Mouse (Mus musculus) midbrain, embryonic 16.5 days (tissue): ENCODE measurements around the gene Selenok. TPM values are rescaled to one million over a fixed set of nuclear protein-coding genes. Genes with fewer than 3 reads are reported as not detected.

ENCODE experiments used
- ATAC-seq: fragments of 200-750 bp; cut with Nextera tagmentation; 2 replicates; pipeline ENCODE4 v1.8.0; 2017; ENCODE audit warnings: moderate TSS enrichment
- H3K27ac ChIP-seq: fragments of 300-500 bp; sonication (generic); 2 replicates; pipeline ENCODE4 v1.5.1; 2014; ENCODE audit warnings: mild to moderate bottlenecking, low read length, mixed read lengths
- H3K27me3 ChIP-seq: fragments of 300-500 bp; sonication (generic); 2 replicates; pipeline ENCODE4 v1.6.1; 2014; ENCODE audit warnings: low read depth, low read length, mixed read lengths; ENCODE audit not compliant: control insufficient read depth, insufficient read depth
- H3K36me3 ChIP-seq: fragments of 300-500 bp; sonication (generic); 2 replicates; pipeline ENCODE4 v1.6.1; 2014; ENCODE audit warnings: mild to moderate bottlenecking, low read length, moderate library complexity, mixed read lengths; ENCODE audit not compliant: control insufficient read depth, insufficient read depth
- H3K4me1 ChIP-seq: fragments of 300-500 bp; sonication (generic); 2 replicates; pipeline ENCODE4 v1.6.1; 2014; ENCODE audit warnings: mild to moderate bottlenecking, low read length, mixed read lengths; ENCODE audit not compliant: control insufficient read depth, insufficient read depth
- H3K4me2 ChIP-seq: fragments of 300-500 bp; sonication (generic); 2 replicates; pipeline ENCODE4 v1.6.1; 2014; ENCODE audit warnings: mild to moderate bottlenecking, low read length, mixed read lengths
- H3K4me3 ChIP-seq: fragments of 300-500 bp; sonication (generic); 2 replicates; pipeline ENCODE4 v1.5.1; 2014; ENCODE audit warnings: low read depth, mild to moderate bottlenecking, low read length, moderate library complexity, mixed read lengths
- H3K9ac ChIP-seq: fragments of 300-500 bp; sonication (generic); 2 replicates; pipeline ENCODE4 v1.6.1; 2014; ENCODE audit warnings: low read depth, low read length, mixed read lengths
- H3K9me3 ChIP-seq: fragments of 300-500 bp; sonication (generic); replicated peaks from 2 replicates; pipeline ENCODE4 v1.6.1; 2014; ENCODE audit warnings: mild to moderate bottlenecking, low read length, mixed read lengths; ENCODE audit not compliant: control insufficient read depth, poor library complexity, severe bottlenecking
- WGBS: fragments of 180-500 bp; shearing (Covaris S2); extraction: QIAGEN DNeasy Blood & Tissue Kit; methylation state at CpG from one replicate; pipeline ENCODE4 v1.1.7; 2014; 5-methylcytosine and 5-hydroxymethylcytosine counted together
- polyA plus RNA-seq: library from polyadenylated mRNA; unstranded; fragments of >200 nt; fragmentation: Nextera tagmentation; extraction: Ambion mirVana; gene quantifications from 2 replicates; pipeline ENCODE4 v1.2.1, GENCODE M21; 2015

Gene Selenok
- polyA plus RNA-seq, 1 experiment from 2014 or later, result 410 TPM

- Histone ChIP-seq H3K36me3 (peaks cover 91% of the 10 kb centered on the region), H3K27ac (no peak overlapping the region), H3K4me3 (no peak overlapping the region), H3K4me2 (no peak overlapping the region), H3K9ac (no peak overlapping the region), H3K4me1 (no peaks in the 10 kb centered on the region), H3K9me3 (no peaks in the 10 kb centered on the region), H3K27me3 (no peaks in the 10 kb centered on the region)
- 95% methylated on average over 6 of the region's 6 CpGs for WGBS
- no peak for ATAC-seq
Measured at GRCm38 (mm10) chr14:29987276-29987675, 19.2 kb downstream of the Selenok start.

DNA sequence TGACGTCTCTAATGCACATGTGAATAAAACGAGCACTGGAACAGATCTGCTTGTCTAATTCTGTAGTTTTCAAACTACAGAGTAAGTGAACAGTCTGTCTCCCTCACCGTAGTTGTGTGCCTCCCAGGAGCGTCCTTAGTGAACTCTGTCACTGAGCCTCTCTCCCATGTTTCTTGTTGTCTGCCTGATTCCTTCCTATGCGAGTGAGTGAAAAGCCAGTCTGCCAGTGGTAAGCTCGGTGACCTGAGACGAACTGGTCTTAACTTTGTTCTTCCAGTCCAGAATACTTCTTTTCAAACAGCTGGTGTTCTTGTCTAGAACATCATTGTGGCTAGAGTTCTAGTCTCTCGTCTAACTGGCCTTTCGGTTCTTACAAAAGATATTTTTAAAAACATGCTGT lies 19.6 kb downstream of the Selenok start:
- Histone ChIP-seq H3K4me2 (no peak overlapping the region), H3K4me3 (no peak overlapping the region), H3K27me3 (no peaks in the 10 kb centered on the region), H3K4me1 (no peaks in the 10 kb centered on the region), H3K36me3 (peaks cover 88% of the 10 kb centered on the region), H3K27ac (no peak overlapping the region), H3K9ac (no peak overlapping the region), H3K9me3 (no peaks in the 10 kb centered on the region)
- no peak for ATAC-seq
- WGBS, result 93% methylated on average over 9 of the region's 9 CpGs

DNA sequence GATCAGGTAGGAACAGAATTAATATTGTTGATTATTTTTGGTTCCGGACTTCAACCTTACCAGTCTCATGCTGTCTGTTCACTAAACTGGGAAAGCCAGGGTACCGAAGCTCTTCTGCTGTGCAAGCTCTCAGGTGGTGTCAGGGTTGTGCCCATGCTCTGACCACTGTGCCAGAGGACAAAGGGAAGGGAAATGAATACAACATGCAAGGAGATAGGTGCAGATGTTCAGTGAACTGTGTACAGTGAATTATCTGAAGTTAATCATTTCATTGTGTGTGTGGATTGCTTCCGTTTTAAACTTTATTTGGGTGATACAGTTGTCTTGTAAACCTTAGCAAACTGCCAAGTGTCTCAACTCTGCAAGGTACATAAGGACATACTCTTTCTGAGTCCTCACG lies 20.2 kb downstream of the Selenok start:
- H3K9me3 ChIP-seq, result no peaks in the 10 kb centered on the region
- no peak overlapping the region for H3K9ac ChIP-seq
- no peak overlapping the region for H3K4me2 ChIP-seq
- 95% methylated on average over 4 of the region's 4 CpGs for WGBS
- no peak for ATAC-seq
- peaks cover 89% of the 10 kb centered on the region for H3K36me3 ChIP-seq
- H3K4me3 ChIP-seq, result no peak overlapping the region
- H3K27me3 ChIP-seq, result no peaks in the 10 kb centered on the region
- no peaks in the 10 kb centered on the region for H3K4me1 ChIP-seq
- H3K27ac ChIP-seq, result no peak overlapping the region

GRCm38 (mm10) chr14:29994976-29995375 lies 26.9 kb downstream of the Selenok start:
- no peaks in the 10 kb centered on the region for H3K27me3 ChIP-seq
- WGBS, result 97% methylated on average over 4 of the region's 4 CpGs
- H3K9me3 ChIP-seq, result no peaks in the 10 kb centered on the region
- H3K4me1 ChIP-seq, result no peaks in the 10 kb centered on the region
- no peak for ATAC-seq
- H3K4me3 ChIP-seq, result no peak overlapping the region
- H3K27ac ChIP-seq, result no peak overlapping the region
- H3K4me2 ChIP-seq, result no peak overlapping the region
- peaks cover 45% of the 10 kb centered on the region for H3K36me3 ChIP-seq
- H3K9ac ChIP-seq, result no peak overlapping the region

- H3K4me1 ChIP-seq, result no peaks in the 10 kb centered on the region
- WGBS, result 96% methylated on average over 11 of the region's 11 CpGs
- no peak for ATAC-seq
- no peak overlapping the region for H3K4me2 ChIP-seq
- H3K4me3 ChIP-seq, result no peak overlapping the region
- no peak overlapping the region for H3K27ac ChIP-seq
- no peak overlapping the region for H3K9ac ChIP-seq
- H3K27me3 ChIP-seq, result no peaks in the 10 kb centered on the region
- no peaks in the 10 kb centered on the region for H3K9me3 ChIP-seq
- H3K36me3 ChIP-seq, result peaks cover 35% of the 10 kb centered on the region
Measured at GRCm38 (mm10) chr14:29996000-29996751, 28.1 kb downstream of the Selenok start.

GRCm38 (mm10) chr14:29997345-29997744 lies 29.2 kb downstream of the Selenok start:
- no peak for ATAC-seq

DNA sequence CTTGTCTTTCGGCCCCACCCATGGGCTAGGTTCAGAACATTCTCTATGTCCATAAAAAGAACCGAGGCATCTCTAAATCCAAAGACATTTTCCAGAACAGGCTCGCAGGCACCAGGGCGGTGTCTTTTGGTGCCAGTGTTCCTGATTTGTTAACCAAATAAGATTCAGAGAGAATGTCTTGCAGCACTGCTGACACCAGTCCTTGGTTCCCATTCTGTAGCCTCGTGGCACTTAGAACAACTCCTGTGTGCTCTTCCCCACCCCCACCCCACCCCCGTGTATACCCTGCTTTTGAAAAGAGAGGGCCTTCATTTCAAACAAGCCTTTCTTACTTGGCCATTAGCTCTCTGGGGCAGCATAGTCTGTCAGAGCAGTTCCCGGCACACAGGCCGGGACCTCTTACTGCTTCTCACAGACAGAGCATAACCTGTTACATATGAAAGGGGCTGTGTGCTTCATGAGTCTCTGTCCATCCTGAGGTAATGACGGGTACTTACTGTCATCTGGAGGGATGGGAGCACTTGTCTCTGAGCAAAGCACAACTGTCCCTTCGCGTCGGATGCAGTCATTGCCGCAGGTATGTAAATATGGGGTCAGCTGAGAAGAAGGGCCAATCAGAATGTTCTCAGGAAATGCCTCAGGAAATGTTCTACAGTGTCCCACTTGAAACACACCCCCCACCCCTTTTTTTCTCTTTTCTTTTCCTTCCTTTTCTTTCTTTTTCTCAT lies 30.8 kb downstream of the Selenok start:
- H3K9ac ChIP-seq, result no peak overlapping the region
- no peak overlapping the region for H3K4me2 ChIP-seq
- no peaks in the 10 kb centered on the region for H3K9me3 ChIP-seq
- 0 out of 2 replicates have a peak, but pooled peaks have one; percentile 21 for ATAC-seq
- no peaks in the 10 kb centered on the region for H3K4me1 ChIP-seq
- peaks cover 12% of the 10 kb centered on the region for H3K36me3 ChIP-seq
- no peak overlapping the region for H3K27ac ChIP-seq
- no peaks in the 10 kb centered on the region for H3K27me3 ChIP-seq
- no peak overlapping the region for H3K4me3 ChIP-seq
- 75% methylated on average over 13 of the region's 13 CpGs for WGBS

More at GRCm38 (mm10) chr14:29997345-29997744, 29.2 kb downstream of the Selenok start:
- H3K36me3 ChIP-seq, result peaks cover 24% of the 10 kb centered on the region
- no peaks in the 10 kb centered on the region for H3K4me1 ChIP-seq
- no peaks in the 10 kb centered on the region for H3K27me3 ChIP-seq
- H3K9ac ChIP-seq, result no peak overlapping the region
- no peaks in the 10 kb centered on the region for H3K9me3 ChIP-seq
- no peak overlapping the region for H3K4me3 ChIP-seq
- no peak overlapping the region for H3K4me2 ChIP-seq
- H3K27ac ChIP-seq, result no peak overlapping the region

DNA sequence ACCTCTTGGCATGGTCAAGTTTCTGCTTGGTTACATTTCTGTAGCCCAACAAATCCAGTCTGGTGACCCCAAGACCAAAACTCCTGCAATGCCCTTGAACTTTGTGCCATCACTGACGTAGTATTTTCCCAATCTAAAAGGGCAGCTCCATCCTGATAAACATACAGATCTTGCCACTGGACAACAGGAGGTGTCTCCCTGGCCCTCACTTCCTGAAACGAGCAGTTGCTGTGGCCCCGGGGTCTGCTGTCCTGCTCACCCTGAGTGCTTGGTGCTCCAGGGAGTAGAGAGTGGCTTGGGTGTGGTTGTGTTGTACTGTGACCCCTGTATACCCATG lies 31.3 kb downstream of the Selenok start:
- WGBS, result 89% methylated on average over 3 of the region's 3 CpGs
- H3K9ac ChIP-seq, result no peak overlapping the region
- no peak for ATAC-seq

More for the DNA sequence above, 31.3 kb downstream of the Selenok start:
- Histone ChIP-seq H3K27me3 (no peaks in the 10 kb centered on the region), H3K4me1 (no peaks in the 10 kb centered on the region), H3K27ac (no peak overlapping the region), H3K9me3 (no peaks in the 10 kb centered on the region), H3K4me2 (no peak overlapping the region), H3K4me3 (no peak overlapping the region), H3K36me3 (peaks cover 7% of the 10 kb centered on the region)
